Mouse (Mus musculus) CD4-positive helper T cell, adult 2 months (primary cell): ENCODE results near the gene Ces1f.

Experiments used
- DNase-seq: peaks from one replicate; pipeline ENCODE4 v3.0.0-alpha.2; 2012; ENCODE audit warnings: low read depth, missing footprints, low spot score

Ces1f gene

DNA sequence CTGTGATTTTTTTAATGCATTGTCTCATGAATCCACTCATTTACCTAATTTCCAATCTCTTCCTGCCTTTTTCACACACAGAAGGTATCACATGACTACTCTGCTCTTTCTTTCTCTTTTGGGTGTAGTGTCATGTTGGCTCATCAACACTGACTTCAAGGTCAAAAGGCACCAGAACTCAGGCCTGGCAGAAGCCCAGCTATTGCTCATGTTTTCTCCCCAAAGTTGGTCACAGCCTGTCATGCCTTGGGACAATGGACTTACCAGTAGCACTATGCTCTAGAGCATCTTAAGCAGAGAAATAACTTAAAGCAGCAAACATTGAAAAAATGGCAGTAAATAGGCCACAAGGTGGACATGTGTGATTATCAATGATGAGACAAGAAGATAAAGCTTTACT is 68.5 kb downstream of the Ces1f start:
- no peak for DNase-seq
